Comparison of ENCODE assay signal across 16 mouse cellular contexts in genomic region chr10:39471040-39471713, GRCm38 (mm10).
A peak's percentile ranks its signal among the peaks of the same experiment; 100 is the strongest.
DNase-seq lines count a peak whose midpoint lies in the region; ATAC-seq lines count a peak whose summit lies in the region.
"Had no signal": no experiment of that assay in that cellular context is flagged by ENCODE, and none has a peak within 500 bp of the region (broad histone marks: within the 10 kb centered on the region; RNA-seq: fewer than 3 reads in every experiment).

No protein-coding gene starts in this region.

- 65% methylated on average over 7 of the region's 7 CpGs for WGBS in hindbrain, embryonic 15.5 days
- WGBS in hindbrain, embryonic 12.5 days: 80% methylated on average over 7 of the region's 7 CpGs
- WGBS in forebrain, embryonic 14.5 days: 73% methylated on average over 7 of the region's 7 CpGs
- 73% methylated on average over 7 of the region's 7 CpGs for WGBS in midbrain, embryonic 16.5 days

- ATAC-seq in hindbrain, embryonic 15.5 days (ENCODE audit: low FRiP score, low read depth): no peak
- ATAC-seq in hindbrain, embryonic 12.5 days (ENCODE audit: low FRiP score): no peak
- peak; percentile 15; the same call in 1 of the 2 replicates for ATAC-seq in forebrain, embryonic 14.5 days
- no peak for ATAC-seq in midbrain, embryonic 16.5 days
- ATAC-seq: Patski had no signal

- peak; percentile 48 to 53 for DNase-seq in cerebellum, postnatal 10 days
- no peak for DNase-seq in cerebellum, adult 9-10 months
- DNase-seq in forebrain, embryonic 14.5 days (ENCODE audit: low spot score): no peak
- DNase-seq in testis, postnatal 14 days (ENCODE audit: low spot score): no peak
- no peak for DNase-seq in urinary bladder, postnatal 10 days (ENCODE audit: low spot score)
- DNase-seq: liver; lung, adult 2 months; thymus, postnatal 4 days had no signal

- H3K27me3 ChIP-seq in hindbrain, embryonic 15.5 days: no peaks in the 10 kb centered on the region
- H3K27me3 ChIP-seq in hindbrain, embryonic 12.5 days: no peaks in the 10 kb centered on the region
- no peaks in the 10 kb centered on the region for H3K27me3 ChIP-seq in forebrain, embryonic 14.5 days (replicated peaks; ENCODE audit: control insufficient read depth, insufficient read depth, low read length)
- no peaks in the 10 kb centered on the region for H3K27me3 ChIP-seq in midbrain, embryonic 16.5 days (ENCODE audit: control insufficient read depth, insufficient read depth, low read depth, low read length)
- H3K27me3 ChIP-seq: heart, embryonic 12.5 days; megakaryocyte, embryonic 14.5 days; neural tube, embryonic 12.5 days; Patski had no signal

- H3K4me2 ChIP-seq in hindbrain, embryonic 15.5 days: peak overlapping the region; percentile 42; the same call in 1 of the 2 replicates
- no peak overlapping the region for H3K4me2 ChIP-seq in hindbrain, embryonic 12.5 days (replicated peaks)
- peak overlapping the region; percentile 40; the same call in 1 of the 2 replicates for H3K4me2 ChIP-seq in forebrain, embryonic 14.5 days (ENCODE audit: low read length)
- no peak overlapping the region for H3K4me2 ChIP-seq in midbrain, embryonic 16.5 days (ENCODE audit: low read length)
- H3K4me2 ChIP-seq: heart, embryonic 12.5 days had no signal

- H3K9ac ChIP-seq in hindbrain, embryonic 15.5 days: peak overlapping the region; percentile 6; the same call in 1 of the 2 replicates
- H3K9ac ChIP-seq in hindbrain, embryonic 12.5 days: no peak overlapping the region
- H3K9ac ChIP-seq in forebrain, embryonic 14.5 days (ENCODE audit: low read length): peak overlapping the region; percentile 25; the same call in 1 of the 2 replicates
- H3K9ac ChIP-seq in midbrain, embryonic 16.5 days (ENCODE audit: low read depth, low read length): no peak overlapping the region
- H3K9ac ChIP-seq: heart, embryonic 12.5 days; neural tube, embryonic 12.5 days had no signal

- H3K4me1 ChIP-seq in hindbrain, embryonic 15.5 days (replicated peaks): peaks cover 34% of the 10 kb centered on the region
- peaks cover 28% of the 10 kb centered on the region for H3K4me1 ChIP-seq in hindbrain, embryonic 12.5 days
- H3K4me1 ChIP-seq in forebrain, embryonic 14.5 days (ENCODE audit: control insufficient read depth, insufficient read depth, low read length): peaks cover 27% of the 10 kb centered on the region
- peaks cover 20% of the 10 kb centered on the region for H3K4me1 ChIP-seq in midbrain, embryonic 16.5 days (ENCODE audit: control insufficient read depth, insufficient read depth, low read length)

- H3K36me3 ChIP-seq in hindbrain, embryonic 15.5 days: no peaks in the 10 kb centered on the region
- H3K36me3 ChIP-seq in hindbrain, embryonic 12.5 days: no peaks in the 10 kb centered on the region
- H3K36me3 ChIP-seq in forebrain, embryonic 14.5 days (ENCODE audit: control insufficient read depth, insufficient read depth, low read length): no peaks in the 10 kb centered on the region
- H3K36me3 ChIP-seq in midbrain, embryonic 16.5 days (ENCODE audit: control insufficient read depth, insufficient read depth, low read length): no peaks in the 10 kb centered on the region
- H3K36me3 ChIP-seq: heart, embryonic 12.5 days; neural tube, embryonic 12.5 days had no signal

- peak overlapping the region; percentile 76 for H3K27ac ChIP-seq in hindbrain, embryonic 15.5 days (replicated peaks)
- no peak overlapping the region for H3K27ac ChIP-seq in hindbrain, embryonic 12.5 days
- peak overlapping the region; percentile 67 for H3K27ac ChIP-seq in forebrain, embryonic 14.5 days (ENCODE audit: low read depth, low read length)
- H3K27ac ChIP-seq in midbrain, embryonic 16.5 days (ENCODE audit: low read length): peak overlapping the region; percentile 69; the same call in 1 of the 2 replicates
- H3K27ac ChIP-seq: stomach, postnatal 0 days had no signal

- no peaks in the 10 kb centered on the region for H3K9me3 ChIP-seq in hindbrain, embryonic 15.5 days
- H3K9me3 ChIP-seq in hindbrain, embryonic 12.5 days (replicated peaks): no peaks in the 10 kb centered on the region
- H3K9me3 ChIP-seq in forebrain, embryonic 14.5 days (replicated peaks; ENCODE audit: control insufficient read depth, low read length): no peaks in the 10 kb centered on the region
- no peaks in the 10 kb centered on the region for H3K9me3 ChIP-seq in midbrain, embryonic 16.5 days (replicated peaks; ENCODE audit: control insufficient read depth, low read length, poor library complexity, severe bottlenecking)
- H3K9me3 ChIP-seq: heart, embryonic 12.5 days; megakaryocyte, embryonic 14.5 days; neural tube, embryonic 12.5 days had no signal

- H3K4me3 ChIP-seq in hindbrain, embryonic 15.5 days: no peak overlapping the region
- no peak overlapping the region for H3K4me3 ChIP-seq in hindbrain, embryonic 12.5 days
- no peak overlapping the region for H3K4me3 ChIP-seq in forebrain, embryonic 14.5 days (ENCODE audit: low read depth, low read length)
- no peak overlapping the region for H3K4me3 ChIP-seq in midbrain, embryonic 16.5 days (ENCODE audit: low read depth, low read length)
- H3K4me3 ChIP-seq: heart, embryonic 12.5 days; megakaryocyte, embryonic 14.5 days; neural tube, embryonic 12.5 days had no signal

Comparison
In these comparisons a context has a peak if more than half of its experiments do, and no peak if none do; other contexts are left out.
1. DNase-seq: peak in cerebellum, postnatal 10 days (2 of 2); none in cerebellum, adult 9-10 months (single experiment), forebrain, embryonic 14.5 days (single experiment), testis, postnatal 14 days (single experiment) and urinary bladder, postnatal 10 days (single experiment).
2. H3K4me2 ChIP-seq: peak in hindbrain, embryonic 15.5 days (single experiment) and forebrain, embryonic 14.5 days (single experiment); none in hindbrain, embryonic 12.5 days (single experiment) and midbrain, embryonic 16.5 days (single experiment).
3. H3K9ac ChIP-seq: peak in hindbrain, embryonic 15.5 days (single experiment) and forebrain, embryonic 14.5 days (single experiment); none in hindbrain, embryonic 12.5 days (single experiment) and midbrain, embryonic 16.5 days (single experiment).